ENCODE assay signal across 8 mouse cellular contexts in genomic region chr14:8002432-8003092, GRCm38 (mm10). TPM values are rescaled to one million over a fixed set of nuclear protein-coding genes. Genes with fewer than 3 reads are reported as not detected.
DNase-seq lines count a peak whose midpoint lies in the region; ATAC-seq and TF ChIP-seq lines count a peak whose summit lies in the region.

Gene Abhd6, plus strand, starts transcription at chr14:8002902.

- peak within 1 kb of the TSS; percentile 74 for H3K27ac ChIP-seq in hindbrain, postnatal 0 days

- 2% methylated on average over 36 of the region's 38 CpGs for WGBS in hindbrain, postnatal 0 days

- H3K9me3 ChIP-seq in hindbrain, postnatal 0 days (ENCODE audit: low read length): no peaks in the 10 kb centered on the region

- 0 out of 2 replicates have a peak, but pooled peaks have one; percentile 5 for TF ChIP-seq CTCF in hindbrain, postnatal 0 days (IDR thresholded peaks at IDR 0.05; ENCODE audit: low read depth)

- H3K4me2 ChIP-seq in hindbrain, postnatal 0 days (ENCODE audit: low read depth, low read length): peak within 1 kb of the TSS; percentile 69

- H3K4me1 ChIP-seq in hindbrain, postnatal 0 days (ENCODE audit: insufficient read depth, low read length): 0 out of 2 replicates have a peak, but pooled peaks cover 3% of the 10 kb centered on the region

- ATAC-seq in hindbrain, postnatal 0 days: peak; percentile 92

- peak within 1 kb of the TSS; percentile 63 for H3K4me3 ChIP-seq in hindbrain, postnatal 0 days (ENCODE audit: low read length)

- no peaks in the 10 kb centered on the region for H3K36me3 ChIP-seq in hindbrain, postnatal 0 days (ENCODE audit: insufficient read depth, low read length)

- H3K27me3 ChIP-seq in hindbrain, postnatal 0 days (ENCODE audit: insufficient read depth, low read length): peaks cover 8% of the 10 kb centered on the region; the same call in 1 of the 2 replicates

- H3K9ac ChIP-seq in hindbrain, postnatal 0 days (replicated peaks; ENCODE audit: low read length): peak within 1 kb of the TSS; percentile 52

- DNase-seq in T-cell, adult 2 months (ENCODE audit: low spot score): peak; percentile 75
- DNase-seq in cerebellum, postnatal 36 days: peak; percentile 91
- peak; percentile 63 to 74 for DNase-seq in gastrocnemius, adult 8-10 months (ENCODE audit: low spot score in 2 of 2)
- peak; percentile 93 for DNase-seq in hindbrain, postnatal 0 days (ENCODE audit: low spot score)
- peak; percentile 91 for DNase-seq in left cerebral cortex, adult 18-20 months (ENCODE audit: low spot score in 2 of 2)
- peak; percentile 84 to 86 for DNase-seq in lung, postnatal 4 days
- peak; percentile 76 for DNase-seq in retina, postnatal 7 days (ENCODE audit: low read depth, low spot score)
- DNase-seq in urinary bladder, adult 18-20 months (ENCODE audit: low spot score in 2 of 2): peak; percentile 82 to 83

RNA-seq across cellular contexts. Expression of gene Abhd6, which starts in this region (rescaled TPM):
- total RNA-seq in gastrocnemius, adult 8-10 months (2022): 10 to 100 TPM in 1 of 4 experiments, 1 to 10 TPM in 3; 6.8 to 10.2 (median 8.3) TPM
- 14.8 and 15.8 TPM in 2 replicates for total RNA-seq in hindbrain, postnatal 0 days (2014; rRNA removed)
- polyA plus RNA-seq in hindbrain, postnatal 0 days (2015; fragmentation: Nextera tagmentation; extraction: Ambion mirVana): 33.5 and 36.5 TPM in 2 replicates
- 10 to 100 TPM; 74.8 to 75.0 TPM for total RNA-seq in left cerebral cortex, adult 18-20 months (2021)

Comparison
In these comparisons a context has a peak if more than half of its experiments do, and no peak if none do; other contexts are left out.
1. Peak in every context shown above with its lines: DNase-seq, ATAC-seq, H3K4me3 ChIP-seq and H3K27ac ChIP-seq.